Mouse (Mus musculus) cortical plate, adult 2 months (tissue): ENCODE measurements at regions not wholly inside any gene's neighbourhood (a gene's known extent, or its start where the extent isn't known, plus 50 kb on each side); places are given as distances from the start of the nearest gene placed in this dataset.

Experiments
- H3K27ac ChIP-seq: fragments of 200-500 bp; 2 replicates; pipeline ENCODE4 v1.5.1; 2012; ENCODE audit warnings: low read length, control low read depth, inconsistent platforms; ENCODE audit not compliant: insufficient read depth
- H3K4me1 ChIP-seq: fragments of 200-500 bp; 2 replicates; pipeline ENCODE4 v1.6.1; 2011; ENCODE audit warnings: low read length; ENCODE audit not compliant: control insufficient read depth, insufficient read depth
- H3K4me3 ChIP-seq: fragments of 200-500 bp; 2 replicates; pipeline ENCODE4 v1.5.1; 2011; ENCODE audit warnings: mild to moderate bottlenecking, low read length, control low read depth; ENCODE audit not compliant: insufficient read depth
- CTCF ChIP-seq: fragments of 200-500 bp; IDR thresholded peaks from 2 replicates; pipeline ENCODE4 v1.5.1; 2011; ENCODE audit warnings: mild to moderate bottlenecking, control low read depth, low read length; ENCODE audit not compliant: insufficient read depth; ENCODE audit errors: extremely low read depth
- POLR2A ChIP-seq: fragments of 200-500 bp; IDR thresholded peaks from 2 replicates; pipeline ENCODE4 v1.6.1; 2011; ENCODE audit warnings: mild to moderate bottlenecking, low read length, control low read depth; ENCODE audit not compliant: insufficient read depth; ENCODE audit errors: extremely low read depth

DNA sequence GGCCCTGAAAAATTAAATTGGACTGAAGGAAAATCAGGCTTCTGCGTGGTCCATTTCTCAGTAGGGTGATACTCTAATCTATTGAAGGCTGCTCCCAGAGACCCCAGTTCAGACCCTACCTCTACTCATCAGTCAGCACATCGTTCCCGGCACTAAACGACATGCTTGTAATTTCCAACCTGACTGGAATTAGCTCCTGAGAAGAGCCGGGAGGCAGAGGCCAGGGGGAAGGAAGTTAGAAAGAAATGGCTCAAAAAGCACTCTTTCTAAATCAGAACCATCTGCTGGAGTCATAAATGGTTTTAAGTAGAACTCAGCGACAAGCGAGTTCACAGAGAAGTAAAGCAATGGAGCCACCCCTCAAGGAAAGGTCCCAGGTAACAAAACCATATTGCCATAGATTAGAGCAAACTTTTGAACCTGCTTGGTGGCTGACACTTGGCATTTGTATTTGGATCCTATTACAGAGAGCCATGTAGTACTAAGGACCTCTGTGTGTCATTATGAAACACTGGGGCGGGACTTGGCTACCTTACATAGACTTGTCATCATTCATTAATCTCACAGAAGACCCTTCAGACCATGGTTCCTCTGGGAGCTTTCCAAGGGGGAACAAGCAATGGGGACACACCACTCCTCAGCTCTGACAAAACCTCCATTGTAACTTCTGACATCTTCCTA, 189.3 kb upstream of the BC052040 start:
- no peak overlapping the region for H3K27ac ChIP-seq
- H3K4me3 ChIP-seq, result no peak overlapping the region
- no peak for TF ChIP-seq POLR2A
- no peak for TF ChIP-seq CTCF
- no peaks in the 10 kb centered on the region for H3K4me1 ChIP-seq

DNA sequence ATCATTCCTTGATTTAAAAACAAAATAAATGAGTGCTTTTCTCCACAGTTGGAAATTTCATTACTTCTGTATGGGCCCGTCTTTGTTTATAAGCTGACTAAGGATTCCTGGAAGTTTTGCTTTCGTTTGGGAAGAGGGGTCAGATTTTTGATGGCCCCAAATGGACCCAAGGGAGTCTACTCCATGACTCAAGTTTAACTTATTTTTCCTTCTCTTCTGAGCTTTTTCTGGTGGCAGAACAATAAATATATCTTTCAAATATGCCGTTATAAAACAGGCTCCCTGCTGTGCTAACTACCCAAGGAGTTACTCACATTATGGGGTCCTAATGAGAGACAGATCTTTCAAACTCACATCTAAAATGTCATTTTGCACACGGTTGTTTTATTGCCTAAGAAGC, 187.4 kb upstream of the BC052040 start:
- TF ChIP-seq CTCF (no peak), POLR2A (no peak)
- no peak overlapping the region for H3K4me3 ChIP-seq
- H3K27ac ChIP-seq, result no peak overlapping the region
- no peaks in the 10 kb centered on the region for H3K4me1 ChIP-seq

DNA sequence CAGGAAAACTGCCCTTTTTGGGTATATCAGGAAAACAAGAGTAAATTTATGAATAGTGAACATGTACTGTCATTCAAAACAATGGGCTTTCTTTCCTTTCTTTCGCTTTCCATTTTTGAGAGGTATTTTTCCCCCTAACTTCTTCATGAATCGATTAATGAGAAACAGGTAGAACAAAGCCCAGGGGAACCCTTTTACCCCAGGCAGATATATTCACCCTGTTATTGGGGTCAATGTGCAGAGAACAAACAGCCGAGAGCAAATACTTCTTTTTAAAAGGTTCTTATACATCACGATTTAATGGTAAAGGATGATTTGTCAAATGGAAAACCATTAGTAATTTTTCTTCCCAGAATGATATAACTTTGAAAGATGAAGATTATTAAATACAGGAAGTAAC, 183.0 kb upstream of the BC052040 start:
- TF ChIP-seq POLR2A (no peak), CTCF (no peak)
- Histone ChIP-seq H3K27ac (no peak overlapping the region), H3K4me1 (no peaks in the 10 kb centered on the region), H3K4me3 (no peak overlapping the region)

DNA sequence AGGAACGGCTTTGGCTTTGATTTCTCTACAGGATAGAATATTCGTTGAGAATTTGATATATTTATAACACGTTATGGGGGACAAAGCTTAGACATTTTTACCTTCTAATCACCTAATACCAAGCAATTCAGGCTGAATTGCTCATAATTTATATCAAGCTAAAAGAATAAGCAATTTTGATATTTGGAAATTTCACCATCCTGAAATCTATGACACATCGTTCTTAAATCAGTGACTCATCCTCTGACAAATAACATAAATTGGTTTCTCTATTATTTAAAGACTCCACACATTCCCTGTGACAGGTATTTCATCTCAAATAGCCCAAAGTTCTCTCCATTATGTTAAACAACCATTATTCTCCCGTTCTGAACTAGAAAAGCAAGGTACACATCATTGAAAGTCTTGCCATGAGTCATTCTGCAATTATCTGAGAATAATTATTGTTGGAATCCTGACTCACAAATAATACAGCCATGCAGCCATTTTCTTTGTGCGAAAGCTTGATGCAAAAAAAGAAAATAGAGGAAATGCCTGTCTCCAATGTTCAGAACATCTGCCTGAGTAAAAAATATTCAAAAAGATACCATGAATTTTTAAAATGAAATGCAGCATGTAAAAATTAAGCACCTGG, 182.3 kb upstream of the BC052040 start:
- no peak for TF ChIP-seq POLR2A
- no peak for TF ChIP-seq CTCF
- no peak overlapping the region for H3K4me3 ChIP-seq
- no peak overlapping the region for H3K27ac ChIP-seq
- H3K4me1 ChIP-seq, result no peaks in the 10 kb centered on the region

DNA sequence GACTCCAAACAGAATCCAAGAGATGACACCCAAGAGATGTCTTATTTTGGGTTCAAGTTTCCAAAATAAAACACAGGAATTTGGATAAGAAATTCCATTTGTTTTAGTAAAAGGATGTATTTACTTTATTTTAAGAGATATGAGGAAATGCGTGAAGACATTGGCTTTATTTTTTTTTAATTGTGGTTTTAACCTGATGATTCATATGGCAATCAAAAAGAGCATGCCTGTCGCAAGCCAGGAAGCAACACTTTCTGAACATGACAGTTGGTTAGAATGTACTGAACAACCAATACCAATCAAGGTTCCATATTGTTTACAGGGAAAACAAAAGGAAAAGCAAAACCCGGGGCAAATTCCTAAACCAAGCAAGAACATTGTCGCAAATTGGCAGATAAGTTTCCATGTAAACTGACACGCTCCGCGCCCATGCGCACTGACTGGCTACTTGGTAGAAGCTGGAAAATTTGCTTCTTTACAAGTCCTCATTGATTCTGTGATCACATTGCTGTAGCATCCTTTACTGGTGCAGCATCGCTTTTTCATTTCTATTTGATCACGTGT, 181.4 kb upstream of the BC052040 start:
- Histone ChIP-seq H3K4me3 (no peak overlapping the region), H3K4me1 (no peaks in the 10 kb centered on the region), H3K27ac (no peak overlapping the region)
- TF ChIP-seq CTCF, result no peak
- TF ChIP-seq POLR2A, result no peak

DNA sequence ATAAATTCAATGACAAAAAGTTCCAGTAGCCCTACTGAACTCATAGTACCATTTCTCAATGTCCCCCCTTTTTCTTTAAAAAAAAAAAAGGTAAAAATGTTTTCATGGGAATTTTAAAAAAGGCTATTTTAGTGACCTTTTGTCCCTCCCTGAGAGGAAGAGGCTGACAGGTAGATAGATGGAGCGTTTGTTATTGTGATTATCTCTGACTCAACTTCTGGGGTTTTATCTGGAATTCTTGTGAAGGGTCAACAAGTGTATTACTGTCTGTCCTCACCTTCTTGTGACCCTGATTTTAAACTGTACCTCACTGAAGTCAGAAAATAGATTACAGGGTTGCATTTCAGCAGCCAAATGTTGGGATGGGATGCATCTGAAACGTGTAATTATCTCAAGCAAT, 179.3 kb upstream of the BC052040 start:
- Histone ChIP-seq H3K4me3 (no peak overlapping the region), H3K4me1 (no peaks in the 10 kb centered on the region), H3K27ac (no peak overlapping the region)
- TF ChIP-seq CTCF (no peak), POLR2A (no peak)

DNA sequence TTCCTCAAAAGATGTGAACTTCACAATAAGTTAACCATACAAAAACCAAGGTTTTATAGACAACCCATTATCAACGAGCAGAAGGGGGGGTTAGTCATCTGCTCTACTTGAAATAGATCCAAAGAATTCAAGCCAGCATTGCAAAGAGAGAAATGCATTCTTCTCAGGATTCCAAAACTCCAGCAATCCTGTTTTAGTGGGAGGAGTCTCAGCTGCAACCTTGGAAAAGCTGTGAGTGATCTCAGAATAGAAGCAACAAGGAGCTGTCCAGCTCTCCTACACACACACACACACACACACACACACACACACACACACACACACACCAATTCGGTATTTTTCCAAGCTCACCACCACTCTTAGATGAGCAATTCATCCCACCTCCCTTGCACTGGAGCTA, 149.0 kb upstream of the BC052040 start:
- no peak overlapping the region for H3K27ac ChIP-seq
- H3K4me3 ChIP-seq, result no peak overlapping the region
- peaks cover 1% of the 10 kb centered on the region; the same call in 1 of the 2 replicates for H3K4me1 ChIP-seq
- TF ChIP-seq CTCF, result no peak
- TF ChIP-seq POLR2A, result no peak

DNA sequence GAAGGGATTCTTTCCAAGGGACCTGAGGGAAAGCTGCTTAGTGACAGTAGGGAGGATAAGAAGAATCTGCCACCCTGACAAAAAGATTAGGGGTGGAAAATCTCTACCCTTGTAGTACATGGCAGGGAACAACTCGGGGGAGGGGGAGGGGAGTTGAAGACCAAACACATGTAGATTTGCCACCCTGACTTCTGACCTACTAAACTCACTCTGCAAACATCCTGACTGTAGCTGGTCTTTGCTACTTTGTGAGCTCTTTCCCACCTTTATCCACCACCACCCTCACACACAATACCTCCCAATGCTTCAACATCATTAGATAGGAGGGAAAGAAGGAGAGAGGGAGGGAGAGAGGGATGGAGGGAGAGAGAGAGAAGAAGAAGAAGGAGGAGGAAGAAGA, 140.4 kb upstream of the BC052040 start:
- no peak for TF ChIP-seq CTCF
- TF ChIP-seq POLR2A, result no peak
- Histone ChIP-seq H3K27ac (no peak overlapping the region), H3K4me3 (no peak overlapping the region), H3K4me1 (no peaks in the 10 kb centered on the region)

DNA sequence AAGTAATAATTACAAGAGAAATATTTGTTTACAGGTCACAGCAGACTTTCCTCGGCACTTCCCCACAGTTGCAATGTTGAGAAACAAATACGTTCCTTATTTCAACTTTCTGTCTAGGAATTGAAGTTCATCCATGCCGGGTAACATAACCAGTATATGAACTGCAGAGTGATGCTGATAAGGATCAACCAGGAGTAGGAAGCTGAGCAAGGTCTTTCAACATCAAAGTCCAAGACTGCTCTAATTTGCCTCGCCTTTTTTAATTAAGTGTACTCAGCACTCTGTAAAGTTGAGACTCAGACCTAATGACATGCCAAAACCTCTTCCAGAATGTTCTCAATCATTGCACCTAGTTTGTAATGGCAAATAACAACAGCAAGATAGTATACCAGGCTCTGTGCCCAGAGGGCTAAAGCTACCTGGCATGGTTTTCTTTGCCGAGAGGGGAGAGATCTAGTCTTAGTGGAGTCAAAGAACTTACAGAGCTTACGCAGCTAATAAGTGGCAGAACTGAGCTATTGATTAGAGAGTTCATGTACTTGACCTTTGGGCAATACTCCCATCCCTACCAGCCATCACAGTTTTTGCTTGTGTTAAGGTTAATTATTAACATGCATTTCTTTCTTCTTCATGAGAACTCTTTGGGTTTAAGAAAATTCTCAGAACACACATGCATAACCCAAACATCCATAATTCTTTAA, 131.6 kb upstream of the BC052040 start:
- Histone ChIP-seq H3K4me1 (no peaks in the 10 kb centered on the region), H3K4me3 (no peak overlapping the region), H3K27ac (no peak overlapping the region)
- TF ChIP-seq CTCF (no peak), POLR2A (no peak)

DNA sequence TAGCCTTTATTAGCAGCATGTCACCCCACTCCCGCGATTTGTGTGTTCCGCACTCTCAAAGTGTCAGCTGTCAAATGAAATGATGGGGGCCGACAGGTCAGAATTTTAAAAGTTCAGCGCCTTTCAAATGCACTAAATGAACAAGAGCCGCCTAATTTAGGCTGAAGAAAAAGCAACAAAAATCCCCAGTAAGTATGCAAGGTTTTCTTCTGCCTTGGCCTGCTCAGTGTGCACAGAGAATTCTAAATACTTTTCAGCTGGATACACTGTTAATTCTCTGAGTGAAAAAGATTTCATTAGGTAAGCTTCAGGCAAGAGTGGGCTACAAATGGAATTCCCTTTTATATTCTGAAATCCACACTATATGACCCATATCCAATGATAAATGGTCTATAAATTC, 125.9 kb upstream of the BC052040 start:
- H3K4me1 ChIP-seq, result no peaks in the 10 kb centered on the region
- no peak overlapping the region for H3K27ac ChIP-seq
- TF ChIP-seq POLR2A, result no peak
- TF ChIP-seq CTCF, result no peak
- H3K4me3 ChIP-seq, result no peak overlapping the region
